Mouse (Mus musculus): ENCODE results near the gene Lhfp. TPM values are rescaled to one million over a fixed set of nuclear protein-coding genes. Genes with fewer than 3 reads are reported as not detected.

The Lhfp gene
- total and polyA plus RNA-seq, 3 experiments, result 51.4 to 79.4 (median 53.5) TPM

GRCm38 (mm10) chr3:53148751-53149150 lies 107.4 kb downstream of the Lhfp start:
- no peak for DNase-seq
- peaks cover 3% of the 10 kb centered on the region for H3K36me3 ChIP-seq (ENCODE audit: control insufficient read depth, insufficient read depth, low read length)
- H3K27ac ChIP-seq, result no peak overlapping the region
- no peak for TF ChIP-seq CTCF (IDR thresholded peaks at IDR 0.05)
- TF ChIP-seq POLR2A (IDR thresholded peaks at IDR 0.05; ENCODE audit: insufficient read depth, low read depth, low read length), result no peak
- TF ChIP-seq EP300 (IDR thresholded peaks at IDR 0.05; ENCODE audit: insufficient read depth, low read depth, low read length), result no peak
- no peaks in the 10 kb centered on the region for H3K4me1 ChIP-seq (ENCODE audit: control insufficient read depth, insufficient read depth, low read length)
- H3K27me3 ChIP-seq (ENCODE audit: control insufficient read depth, insufficient read depth, low read length), result no peaks in the 10 kb centered on the region
- intact Hi-C loops (cut with DNase I), result no loop called here
- WGBS, result 67% methylated on average over 3 of the region's 3 CpGs
- H3K4me3 ChIP-seq, result no peak overlapping the region
- no peak overlapping the region for H3K9ac ChIP-seq (ENCODE audit: low read depth, low read length)
- peaks cover 4% of the 10 kb centered on the region for H3K79me2 ChIP-seq (replicated peaks; ENCODE audit: control insufficient read depth, insufficient read depth, low read length)

- Histone ChIP-seq H3K27me3 (ENCODE audit: control insufficient read depth, insufficient read depth, low read length) (no peaks in the 10 kb centered on the region), H3K79me2 (replicated peaks; ENCODE audit: control insufficient read depth, insufficient read depth, low read length) (peaks cover 4% of the 10 kb centered on the region), H3K9ac (ENCODE audit: low read depth, low read length) (no peak overlapping the region), H3K4me1 (ENCODE audit: control insufficient read depth, insufficient read depth, low read length) (no peaks in the 10 kb centered on the region; the same call in 1 of the 2 replicates), H3K4me3 (no peak overlapping the region), H3K27ac (no peak overlapping the region), H3K36me3 (ENCODE audit: control insufficient read depth, insufficient read depth, low read length) (peaks cover 3% of the 10 kb centered on the region)
- WGBS, result 94% methylated on average over 7 of the region's 7 CpGs
- TF ChIP-seq EP300 (IDR thresholded peaks at IDR 0.05; ENCODE audit: insufficient read depth, low read depth, low read length) (no peak), CTCF (IDR thresholded peaks at IDR 0.05) (no peak), POLR2A (IDR thresholded peaks at IDR 0.05; ENCODE audit: insufficient read depth, low read depth, low read length) (no peak)
- DNase-seq, result no peak
- intact Hi-C loops (cut with DNase I), result no loop called here
Observed at GRCm38 (mm10) chr3:53149625-53150320, 108.4 kb downstream of the Lhfp start.

GRCm38 (mm10) chr3:53151081-53151480 lies 109.8 kb downstream of the Lhfp start:
- no peaks in the 10 kb centered on the region for H3K27me3 ChIP-seq (ENCODE audit: control insufficient read depth, insufficient read depth, low read length)
- H3K9ac ChIP-seq (ENCODE audit: low read depth, low read length), result no peak overlapping the region
- peaks cover 4% of the 10 kb centered on the region for H3K79me2 ChIP-seq (replicated peaks; ENCODE audit: control insufficient read depth, insufficient read depth, low read length)
- TF ChIP-seq EP300 (IDR thresholded peaks at IDR 0.05; ENCODE audit: insufficient read depth, low read depth, low read length), result no peak
- no peak for TF ChIP-seq CTCF (IDR thresholded peaks at IDR 0.05)
- no peak for TF ChIP-seq POLR2A (IDR thresholded peaks at IDR 0.05; ENCODE audit: insufficient read depth, low read depth, low read length)
- 33% methylated on average over 1 of the region's 1 CpGs for WGBS
- H3K4me3 ChIP-seq, result no peak overlapping the region
- H3K4me1 ChIP-seq (ENCODE audit: control insufficient read depth, insufficient read depth, low read length), result no peaks in the 10 kb centered on the region; the same call in 1 of the 2 replicates
- peaks cover 3% of the 10 kb centered on the region for H3K36me3 ChIP-seq (ENCODE audit: control insufficient read depth, insufficient read depth, low read length)
- DNase-seq, result no peak
- H3K27ac ChIP-seq, result no peak overlapping the region; the same call in 1 of the 2 replicates
- intact Hi-C loops (cut with DNase I), result no loop called here

GRCm38 (mm10) chr3:53151607-53152006 lies 110.3 kb downstream of the Lhfp start:
- WGBS, result 89% methylated on average over 1 of the region's 1 CpGs

GRCm38 (mm10) chr3:53161963-53162362 lies 120.6 kb downstream of the Lhfp start:
- TF ChIP-seq EP300 (IDR thresholded peaks at IDR 0.05; ENCODE audit: insufficient read depth, low read depth, low read length) (no peak), POLR2A (IDR thresholded peaks at IDR 0.05; ENCODE audit: insufficient read depth, low read depth, low read length) (no peak), CTCF (IDR thresholded peaks at IDR 0.05) (no peak)
- no peak overlapping the region for H3K9ac ChIP-seq (ENCODE audit: low read depth, low read length)
- H3K27me3 ChIP-seq (ENCODE audit: control insufficient read depth, insufficient read depth, low read length), result no peaks in the 10 kb centered on the region
- no peaks in the 10 kb centered on the region for H3K79me2 ChIP-seq (replicated peaks; ENCODE audit: control insufficient read depth, insufficient read depth, low read length)
- no peaks in the 10 kb centered on the region for H3K36me3 ChIP-seq (ENCODE audit: control insufficient read depth, insufficient read depth, low read length)
- intact Hi-C loops (cut with DNase I), result no loop called here
- no peak overlapping the region for H3K4me3 ChIP-seq
- DNase-seq, result no peak
- WGBS, result 68% methylated on average over 3 of the region's 3 CpGs
- H3K4me1 ChIP-seq (ENCODE audit: control insufficient read depth, insufficient read depth, low read length), result peaks cover 8% of the 10 kb centered on the region
- H3K27ac ChIP-seq, result no peak overlapping the region

More at GRCm38 (mm10) chr3:53151607-53152006, 110.3 kb downstream of the Lhfp start:
- TF ChIP-seq POLR2A (IDR thresholded peaks at IDR 0.05; ENCODE audit: insufficient read depth, low read depth, low read length) (no peak), CTCF (IDR thresholded peaks at IDR 0.05) (no peak), EP300 (IDR thresholded peaks at IDR 0.05; ENCODE audit: insufficient read depth, low read depth, low read length) (no peak)
- H3K4me3 ChIP-seq, result no peak overlapping the region
- no peaks in the 10 kb centered on the region; the same call in 1 of the 2 replicates for H3K4me1 ChIP-seq (ENCODE audit: control insufficient read depth, insufficient read depth, low read length)
- intact Hi-C loops (cut with DNase I), result no loop called here
- no peak for DNase-seq
- H3K27me3 ChIP-seq (ENCODE audit: control insufficient read depth, insufficient read depth, low read length), result no peaks in the 10 kb centered on the region
- H3K36me3 ChIP-seq (ENCODE audit: control insufficient read depth, insufficient read depth, low read length), result peaks cover 3% of the 10 kb centered on the region
- H3K79me2 ChIP-seq (replicated peaks; ENCODE audit: control insufficient read depth, insufficient read depth, low read length), result peaks cover 4% of the 10 kb centered on the region
- no peak overlapping the region for H3K27ac ChIP-seq
- no peak overlapping the region for H3K9ac ChIP-seq (ENCODE audit: low read depth, low read length)

GRCm38 (mm10) chr3:53165281-53165680 lies 124.0 kb downstream of the Lhfp start:
- H3K4me3 ChIP-seq, result no peak overlapping the region
- peak; percentile 51 to 76 for DNase-seq
- 55% methylated on average over 10 of the region's 10 CpGs for WGBS
- H3K27ac ChIP-seq, result peak overlapping the region; percentile 75
- intact Hi-C loops (cut with DNase I), result loop anchor here (5.0 kb wide), 3 partner anchors 57 to 123 kb away; partner anchors contain the start of gene Lhfp
- no peaks in the 10 kb centered on the region for H3K79me2 ChIP-seq (replicated peaks; ENCODE audit: control insufficient read depth, insufficient read depth, low read length)
- H3K27me3 ChIP-seq (ENCODE audit: control insufficient read depth, insufficient read depth, low read length), result no peaks in the 10 kb centered on the region
- H3K36me3 ChIP-seq (ENCODE audit: control insufficient read depth, insufficient read depth, low read length), result no peaks in the 10 kb centered on the region
- TF ChIP-seq CTCF (IDR thresholded peaks at IDR 0.05) (no peak), EP300 (IDR thresholded peaks at IDR 0.05; ENCODE audit: insufficient read depth, low read depth, low read length) (0 out of 2 replicates have a peak, but pooled peaks have one; percentile 48)
- H3K9ac ChIP-seq (ENCODE audit: low read depth, low read length), result no peak overlapping the region
- peaks cover 8% of the 10 kb centered on the region for H3K4me1 ChIP-seq (ENCODE audit: control insufficient read depth, insufficient read depth, low read length)
